Mouse (Mus musculus) spleen, adult 2 months (tissue): ENCODE measurements around the gene Gdf3.

Source experiments
- CTCF ChIP-seq: fragments of 200-500 bp; IDR thresholded peaks from 2 replicates; pipeline ENCODE4 v1.5.1; 2011; ENCODE audit warnings: mild to moderate bottlenecking, inconsistent platforms; ENCODE audit not compliant: insufficient read depth, insufficient read length, insufficient replicate concordance; ENCODE audit errors: extremely low read depth
- POLR2A ChIP-seq: fragments of 200-500 bp; IDR thresholded peaks from 2 replicates; pipeline ENCODE4 v1.6.1; 2011; ENCODE audit warnings: low read depth, low read length, inconsistent platforms

DNA sequence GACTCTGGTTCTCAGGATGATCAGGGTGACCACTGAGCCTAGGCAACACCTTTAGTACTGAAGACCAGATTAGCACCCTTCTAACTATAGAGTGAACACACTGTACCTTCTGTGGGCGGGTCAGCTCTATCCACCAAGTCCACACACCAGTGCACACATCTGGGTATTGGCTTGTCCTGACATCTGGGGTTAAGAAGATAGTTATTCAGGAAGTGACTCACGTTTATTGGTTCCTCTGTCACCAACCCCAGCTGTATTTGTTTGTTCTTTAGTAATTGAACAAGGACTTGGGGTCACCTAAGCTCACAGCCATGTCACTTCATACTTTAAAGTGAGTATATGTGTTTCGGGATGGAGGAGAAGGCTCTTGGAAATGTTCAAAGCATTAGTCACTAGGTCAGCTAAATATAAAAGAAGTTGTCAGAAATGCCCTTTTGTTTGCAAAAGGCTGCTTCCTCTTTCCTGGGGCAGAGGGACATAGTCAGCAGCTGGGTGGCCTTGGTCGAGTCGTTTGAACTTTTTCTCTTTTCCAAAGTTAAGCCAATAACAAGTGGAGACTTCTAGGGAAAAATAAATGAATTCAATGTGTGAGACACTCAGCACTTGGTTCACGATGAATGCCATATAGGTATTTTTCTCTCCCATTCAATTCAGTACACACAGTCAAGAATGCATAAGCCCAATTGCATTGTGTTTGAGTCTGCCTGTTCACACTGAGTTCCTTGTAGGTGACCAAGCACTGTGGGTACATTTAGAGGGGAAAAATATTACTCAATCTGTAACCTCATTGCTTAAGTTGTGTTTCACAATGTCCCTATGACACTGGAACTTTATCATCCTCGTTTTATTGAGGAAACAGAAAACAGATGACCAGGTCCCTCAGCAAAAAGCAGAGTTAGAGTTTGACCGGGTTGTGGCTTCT, 38.9 kb downstream of the Gdf3 start:
- TF ChIP-seq CTCF: no peak
- TF ChIP-seq POLR2A: no peak
